Comparison of ENCODE assay signal across 34 mouse cellular contexts in the genomic region with DNA sequence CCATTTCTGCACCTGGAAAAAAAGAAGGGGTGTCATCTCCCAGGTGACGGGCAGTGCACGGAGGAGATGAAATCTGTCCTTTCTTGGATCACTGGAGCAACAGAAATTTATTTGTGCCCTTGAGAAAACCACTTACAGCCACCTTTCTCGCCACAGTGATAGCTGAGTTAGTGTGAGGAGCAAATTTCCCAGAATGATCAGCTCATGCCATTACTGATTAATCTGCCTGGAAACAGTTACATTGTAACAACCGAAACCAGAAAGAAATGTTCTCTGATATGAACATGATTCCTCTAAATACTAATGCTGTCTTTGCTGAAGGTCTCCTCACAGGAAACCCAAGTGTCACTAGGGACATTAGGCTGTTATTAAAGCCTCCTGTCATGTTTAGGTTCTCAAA. TPM values are rescaled to one million over a fixed set of nuclear protein-coding genes. Genes with fewer than 3 reads are reported as not detected.
DNase-seq lines count a peak whose midpoint lies in the region; ATAC-seq and TF ChIP-seq lines count a peak whose summit lies in the region.
"Had no signal": no experiment of that assay in that cellular context is flagged by ENCODE, and none has a peak within 500 bp of the region (broad histone marks: within the 10 kb centered on the region; RNA-seq: fewer than 3 reads in every experiment).

No protein-coding gene starts in this region.

- H3K4me1 ChIP-seq in liver, adult 2 months (ENCODE audit: control insufficient read depth, insufficient read depth, low read length) = peaks cover 2% of the 10 kb centered on the region
- no peaks in the 10 kb centered on the region for H3K4me1 ChIP-seq in liver, embryonic 12.5 days
- H3K4me1 ChIP-seq: embryonic facial prominence, embryonic 12.5 days; embryonic facial prominence, embryonic 15.5 days; hindbrain, embryonic 12.5 days; hindbrain, embryonic 15.5 days had no signal

- H3K9me3 ChIP-seq in liver, embryonic 12.5 days (replicated peaks) = no peaks in the 10 kb centered on the region
- H3K9me3 ChIP-seq: embryonic facial prominence, embryonic 12.5 days; embryonic facial prominence, embryonic 15.5 days; hindbrain, embryonic 12.5 days; hindbrain, embryonic 15.5 days had no signal

- DNase-seq in liver, adult 2 months (ENCODE audit: extremely low read depth, low read depth, low spot score) = peak; percentile 26
- peak; percentile 76 for DNase-seq in kidney, adult 9 months
- DNase-seq in kidney, postnatal 14 days = peak; percentile 31
- no peak for DNase-seq in left cerebral cortex, postnatal 36 days (ENCODE audit: low spot score in 2 of 2)
- DNase-seq in right cerebral cortex, postnatal 4 days = no peak
- DNase-seq in urinary bladder, postnatal 25 days (ENCODE audit: low spot score) = no peak
- DNase-seq: adrenal gland, adult 2 months; adrenal gland, postnatal 14 days; cerebellum, adult 11-12 months; cerebellum, adult 8-10 months; cerebellum, postnatal 14 days; forebrain, postnatal 0 days; gastrocnemius, adult 2 months; gastrocnemius, postnatal 14 days; heart, adult 11 months had no signal

- no peak for TF ChIP-seq POLR2A in liver, adult 2 months (IDR thresholded peaks at IDR 0.05; ENCODE audit: extremely low read depth, insufficient read depth, low read length)

- H3K4me3 ChIP-seq in liver, adult 2 months (ENCODE audit: insufficient read depth, low read depth, low read length) = no peak overlapping the region
- H3K4me3 ChIP-seq in liver, embryonic 12.5 days = no peak overlapping the region
- H3K4me3 ChIP-seq: embryonic facial prominence, embryonic 12.5 days; embryonic facial prominence, embryonic 15.5 days; gastrocnemius, adult 2 months; hindbrain, embryonic 12.5 days; hindbrain, embryonic 15.5 days had no signal

- WGBS in liver, adult 2 months = 41% methylated on average over 4 of the region's 4 CpGs
- 56% methylated on average over 4 of the region's 4 CpGs for WGBS in liver, embryonic 12.5 days (ENCODE audit: insufficient replicate concordance)

- H3K4me2 ChIP-seq in liver, embryonic 12.5 days = no peak overlapping the region
- H3K4me2 ChIP-seq: embryonic facial prominence, embryonic 12.5 days; embryonic facial prominence, embryonic 15.5 days; heart, embryonic 11.5 days; hindbrain, embryonic 12.5 days; hindbrain, embryonic 15.5 days had no signal

- H3K9ac ChIP-seq in liver, adult 2 months (ENCODE audit: low read depth, low read length) = no peak overlapping the region
- H3K9ac ChIP-seq in liver, embryonic 12.5 days = no peak overlapping the region
- H3K9ac ChIP-seq: embryonic facial prominence, embryonic 12.5 days; embryonic facial prominence, embryonic 15.5 days; forebrain, postnatal 0 days; hindbrain, embryonic 12.5 days; hindbrain, embryonic 15.5 days had no signal

- H3K36me3 ChIP-seq in liver, adult 2 months (ENCODE audit: control insufficient read depth, insufficient read depth, low read length) = no peaks in the 10 kb centered on the region
- no peaks in the 10 kb centered on the region for H3K36me3 ChIP-seq in liver, embryonic 12.5 days
- H3K36me3 ChIP-seq: embryonic facial prominence, embryonic 12.5 days; embryonic facial prominence, embryonic 15.5 days; hindbrain, embryonic 12.5 days; hindbrain, embryonic 15.5 days had no signal

- no peaks in the 10 kb centered on the region for H3K27me3 ChIP-seq in liver, adult 2 months (ENCODE audit: control insufficient read depth, insufficient read depth, low read length)
- H3K27me3 ChIP-seq in liver, embryonic 12.5 days (replicated peaks) = no peaks in the 10 kb centered on the region
- H3K27me3 ChIP-seq: embryonic facial prominence, embryonic 12.5 days; embryonic facial prominence, embryonic 15.5 days; hindbrain, embryonic 12.5 days; hindbrain, embryonic 15.5 days had no signal

- no peak for TF ChIP-seq CTCF in liver, adult 2 months (IDR thresholded peaks at IDR 0.05; ENCODE audit: low read depth, low read length)

- ATAC-seq in liver, embryonic 12.5 days = no peak
- ATAC-seq: CD4-positive, CD25-positive, alpha-beta regulatory T cell, adult 4 months; forebrain, embryonic 14.5 days; forebrain, postnatal 0 days had no signal

- intact Hi-C loops in left cerebral cortex, postnatal 36 days (cut with DNase I) = loop anchor here (5.0 kb wide), 1 partner anchor 273 kb away; no protein-coding TSS in a partner anchor

- H3K27ac ChIP-seq in liver, adult 2 months (replicated peaks; ENCODE audit: insufficient read depth, low read depth, low read length) = no peak overlapping the region
- no peak overlapping the region for H3K27ac ChIP-seq in liver, embryonic 12.5 days
- H3K27ac ChIP-seq: embryonic facial prominence, embryonic 15.5 days; gastrocnemius, adult 2 months; hindbrain, embryonic 12.5 days; hindbrain, embryonic 15.5 days had no signal

- H3K79me2 ChIP-seq in liver, adult 2 months (ENCODE audit: control insufficient read depth, insufficient read depth, low read length) = no peaks in the 10 kb centered on the region

RNA-seq across cellular contexts. Expression of gene Tmem207, which starts 21.6 kb away (rescaled TPM):
- total RNA-seq in liver, adult 2 months (2014; rRNA removed) = not detected in 2 replicates
- not detected in 2 replicates for polyA plus RNA-seq in liver, adult 2 months (2012; rRNA removed)
- not detected in 2 replicates for polyA plus RNA-seq in liver, embryonic 12.5 days (2016; fragmentation: Nextera tagmentation; extraction: Ambion mirVana)
- total RNA-seq in left cerebral cortex, postnatal 36 days (2021) = not detected
- total RNA-seq: adrenal gland, adult 2 months; adrenal gland, postnatal 14 days; forebrain, postnatal 0 days; gastrocnemius, adult 2 months; gastrocnemius, postnatal 14 days; gastrocnemius, postnatal 4 days; heart, adult 8-10 months; heart, postnatal 25 days; hematopoietic stem cell, adult 5-6 weeks; MEL had no signal
- polyA plus RNA-seq: adrenal gland, adult 2 months; C2C12; CD4-positive, CD25-positive, alpha-beta regulatory T cell, adult 4 months; embryonic facial prominence, embryonic 12.5 days; embryonic facial prominence, embryonic 15.5 days; forebrain, embryonic 11.5 days; forebrain, embryonic 14.5 days; forebrain, postnatal 0 days; frontal cortex, adult 2 months; heart, embryonic 11.5 days; heart, embryonic 14.5 days; heart, postnatal 0 days; hindbrain, embryonic 12.5 days had no signal

RNA-seq across cellular contexts. Expression of gene Cldn16, which starts 42.0 kb away (rescaled TPM):
- not detected in 2 replicates for total RNA-seq in liver, adult 2 months (2014; rRNA removed)
- polyA plus RNA-seq in liver, adult 2 months (2012; rRNA removed) = not detected in 2 replicates
- polyA plus RNA-seq in liver, embryonic 12.5 days (2016; fragmentation: Nextera tagmentation; extraction: Ambion mirVana) = not detected in 2 replicates
- not detected for total RNA-seq in left cerebral cortex, postnatal 36 days (2021)
- total RNA-seq: adrenal gland, adult 2 months; adrenal gland, postnatal 14 days; forebrain, postnatal 0 days; gastrocnemius, adult 2 months; gastrocnemius, postnatal 14 days; gastrocnemius, postnatal 4 days; heart, adult 8-10 months; heart, postnatal 25 days; hematopoietic stem cell, adult 5-6 weeks; MEL had no signal
- polyA plus RNA-seq: adrenal gland, adult 2 months; brain, embryonic 14.5 days; C2C12; CD4-positive, CD25-positive, alpha-beta regulatory T cell, adult 4 months; embryonic facial prominence, embryonic 12.5 days; embryonic facial prominence, embryonic 15.5 days; forebrain, embryonic 11.5 days; forebrain, embryonic 14.5 days; forebrain, postnatal 0 days; frontal cortex, adult 2 months; heart, embryonic 11.5 days; heart, embryonic 14.5 days; heart, postnatal 0 days; hindbrain, embryonic 12.5 days; hindbrain, embryonic 15.5 days had no signal

Comparison
In these comparisons a context has a peak if more than half of its experiments do, and no peak if none do; other contexts are left out.
1. DNase-seq: peak in liver, adult 2 months (single experiment), kidney, adult 9 months (single experiment) and kidney, postnatal 14 days (single experiment); none in left cerebral cortex, postnatal 36 days (0 of 2), right cerebral cortex, postnatal 4 days (single experiment) and urinary bladder, postnatal 25 days (single experiment).